Mouse (Mus musculus) lung, postnatal 0 days (tissue): ENCODE results near the gene Ccr2. TPM values are rescaled to one million over a fixed set of nuclear protein-coding genes. Genes with fewer than 3 reads are reported as not detected.

Experiments
- ATAC-seq: fragments of 200-750 bp; cut with Nextera tagmentation; 2 replicates; pipeline ENCODE4 v1.8.0; 2017; ENCODE audit warnings: moderate library complexity
- DNase-seq: peaks from one replicate; pipeline ENCODE4 v3.0.0-alpha.2; 2016; ENCODE audit warnings: low spot score
- H3K27ac ChIP-seq: fragments of 300-500 bp; sonication (generic); 2 replicates; pipeline ENCODE4 v1.5.1; 2014; ENCODE audit warnings: antibody characterized with exemption, mild to moderate bottlenecking, low read length, mixed read lengths
- H3K27me3 ChIP-seq: fragments of 300-500 bp; sonication (generic); replicated peaks from 2 replicates; pipeline ENCODE4 v1.6.1; 2014; ENCODE audit warnings: low read length, mixed read lengths; ENCODE audit not compliant: insufficient read depth
- H3K36me3 ChIP-seq: fragments of 300-500 bp; sonication (generic); 2 replicates; pipeline ENCODE4 v1.6.1; 2014; ENCODE audit warnings: low read length, mixed read lengths; ENCODE audit not compliant: insufficient read depth
- H3K4me1 ChIP-seq: fragments of 300-500 bp; sonication (generic); 2 replicates; pipeline ENCODE4 v1.6.1; 2014; ENCODE audit warnings: antibody characterized with exemption, low read depth, low read length, mixed read lengths; ENCODE audit not compliant: insufficient read depth
- H3K4me2 ChIP-seq: fragments of 300-500 bp; sonication (generic); replicated peaks from 2 replicates; pipeline ENCODE4 v1.6.1; 2014; ENCODE audit warnings: low read depth, mild to moderate bottlenecking, low read length, moderate library complexity, mixed read lengths
- H3K4me3 ChIP-seq: fragments of 300-500 bp; sonication (generic); 2 replicates; pipeline ENCODE4 v1.5.1; 2014; ENCODE audit warnings: low read depth, low read length
- H3K9ac ChIP-seq: fragments of 300-500 bp; sonication (generic); replicated peaks from 2 replicates; pipeline ENCODE4 v1.6.1; 2014; ENCODE audit warnings: low read depth, mild to moderate bottlenecking
- H3K9me3 ChIP-seq: fragments of 300-500 bp; sonication (generic); 2 replicates; pipeline ENCODE4 v1.6.1; 2016; ENCODE audit warnings: low read length, mixed read lengths
- CTCF ChIP-seq: IDR thresholded peaks from 2 replicates; pipeline ENCODE4 v1.5.1; 2016; ENCODE audit warnings: antibody characterized with exemption, mild to moderate bottlenecking
- EP300 ChIP-seq: IDR thresholded peaks from 2 replicates; pipeline ENCODE4 v1.6.1; 2016; ENCODE audit warnings: antibody characterized with exemption, mild to moderate bottlenecking, control low read depth
- WGBS: fragments of 180-500 bp; shearing (Covaris S2); extraction: QIAGEN DNeasy Blood & Tissue Kit; methylation state at CpG from one replicate; pipeline ENCODE4 v1.1.7; 2014; 5-methylcytosine and 5-hydroxymethylcytosine counted together
- polyA plus RNA-seq: library from polyadenylated mRNA; unstranded; fragments of >200 nt; fragmentation: Nextera tagmentation; extraction: Ambion mirVana; gene quantifications from 2 replicates; pipeline ENCODE4 v1.2.1, GENCODE M21; 2015

The Ccr2 gene
- polyA plus RNA-seq, 1 experiment from 2014 or later, result 6.7 TPM

- Histone ChIP-seq H3K4me1 (no peaks in the 10 kb centered on the region), H3K4me2 (no peak overlapping the region), H3K9ac (no peak overlapping the region), H3K27me3 (no peaks in the 10 kb centered on the region), H3K27ac (no peak overlapping the region), H3K36me3 (no peaks in the 10 kb centered on the region), H3K9me3 (no peaks in the 10 kb centered on the region), H3K4me3 (no peak overlapping the region)
- DNase-seq (peak; percentile 37), ATAC-seq (no peak)
- 83% methylated on average over 1 of the region's 1 CpGs for WGBS
- no peak for TF ChIP-seq CTCF
- TF ChIP-seq EP300, result no peak
Observed at GRCm38 (mm10) chr9:124112591-124113239, 11.0 kb downstream of the Ccr2 start.

GRCm38 (mm10) chr9:124113777-124114176 lies 12.0 kb downstream of the Ccr2 start:
- WGBS, result 73% methylated on average over 1 of the region's 1 CpGs
- no peak for ATAC-seq
- H3K9me3 ChIP-seq, result no peaks in the 10 kb centered on the region

GRCm38 (mm10) chr9:124118489-124118888 lies 16.7 kb downstream of the Ccr2 start:
- Histone ChIP-seq H3K27ac (no peak overlapping the region), H3K27me3 (no peaks in the 10 kb centered on the region), H3K4me3 (no peak overlapping the region), H3K4me1 (no peaks in the 10 kb centered on the region), H3K9ac (no peak overlapping the region), H3K4me2 (no peak overlapping the region), H3K36me3 (no peaks in the 10 kb centered on the region), H3K9me3 (no peaks in the 10 kb centered on the region)
- ATAC-seq (no peak), DNase-seq (peak; percentile 58)
- TF ChIP-seq CTCF (peak; percentile 70), EP300 (no peak)
- WGBS, result 89% methylated on average over 1 of the region's 1 CpGs

More at GRCm38 (mm10) chr9:124113777-124114176, 12.0 kb downstream of the Ccr2 start:
- H3K9ac ChIP-seq, result no peak overlapping the region
- no peak overlapping the region for H3K4me2 ChIP-seq
- no peaks in the 10 kb centered on the region for H3K4me1 ChIP-seq
- no peaks in the 10 kb centered on the region for H3K27me3 ChIP-seq
- no peak overlapping the region for H3K4me3 ChIP-seq
- H3K27ac ChIP-seq, result no peak overlapping the region
- TF ChIP-seq EP300 (no peak), CTCF (no peak)
- H3K36me3 ChIP-seq, result no peaks in the 10 kb centered on the region
- DNase-seq, result no peak

- no peak within 1 kb of the TSS for H3K27ac ChIP-seq
- no peak for ATAC-seq
- DNase-seq, result no peak
Observed at GRCm38 (mm10) chr9:124121387-124122184, 19.8 kb downstream of the Ccr2 start, which contains the start of gene Ccr5. Gene Ccr5, plus strand, starts transcription at chr9:124121543.

GRCm38 (mm10) chr9:124125576-124125975 lies 23.8 kb downstream of the Ccr2 start:
- no peaks in the 10 kb centered on the region for H3K27me3 ChIP-seq
- no peak overlapping the region for H3K4me3 ChIP-seq
- peak; percentile 16 for DNase-seq
- H3K27ac ChIP-seq, result no peak overlapping the region
- H3K36me3 ChIP-seq, result no peaks in the 10 kb centered on the region
- H3K4me1 ChIP-seq, result no peaks in the 10 kb centered on the region
- TF ChIP-seq EP300 (no peak), CTCF (no peak)
- ATAC-seq, result no peak
- 76% methylated on average over 11 of the region's 11 CpGs for WGBS
- no peak overlapping the region for H3K4me2 ChIP-seq
- no peak overlapping the region for H3K9ac ChIP-seq
- no peaks in the 10 kb centered on the region for H3K9me3 ChIP-seq

More at GRCm38 (mm10) chr9:124121387-124122184, 19.8 kb downstream of the Ccr2 start, which contains the start of gene Ccr5:
- H3K4me2 ChIP-seq, result no peak within 1 kb of the TSS
- no peaks in the 10 kb centered on the region for H3K4me1 ChIP-seq
- 56% methylated on average over 3 of the region's 3 CpGs for WGBS
- H3K27me3 ChIP-seq, result no peaks in the 10 kb centered on the region
- H3K36me3 ChIP-seq, result no peaks in the 10 kb centered on the region
- H3K9ac ChIP-seq, result no peak within 1 kb of the TSS
- H3K9me3 ChIP-seq, result no peaks in the 10 kb centered on the region
- TF ChIP-seq CTCF (no peak), EP300 (no peak)
- no peak within 1 kb of the TSS for H3K4me3 ChIP-seq

GRCm38 (mm10) chr9:124126373-124126772 lies 24.6 kb downstream of the Ccr2 start:
- 14% methylated on average over 5 of the region's 5 CpGs for WGBS
- H3K9ac ChIP-seq, result no peak overlapping the region
- no peaks in the 10 kb centered on the region for H3K36me3 ChIP-seq
- H3K4me3 ChIP-seq, result no peak overlapping the region
- peak overlapping the region; percentile 65 for H3K27ac ChIP-seq
- no peaks in the 10 kb centered on the region for H3K27me3 ChIP-seq
- H3K4me1 ChIP-seq, result no peaks in the 10 kb centered on the region
- no peaks in the 10 kb centered on the region for H3K9me3 ChIP-seq
- TF ChIP-seq CTCF, result no peak
- no peak for TF ChIP-seq EP300
- H3K4me2 ChIP-seq, result no peak overlapping the region
- DNase-seq (peak; percentile 85), ATAC-seq (peak; percentile 68)
